Mouse (Mus musculus): ENCODE measurements around the gene Fasn.
A peak's percentile ranks its signal among the peaks of the same experiment; 100 is the strongest.

Fasn gene

DNA sequence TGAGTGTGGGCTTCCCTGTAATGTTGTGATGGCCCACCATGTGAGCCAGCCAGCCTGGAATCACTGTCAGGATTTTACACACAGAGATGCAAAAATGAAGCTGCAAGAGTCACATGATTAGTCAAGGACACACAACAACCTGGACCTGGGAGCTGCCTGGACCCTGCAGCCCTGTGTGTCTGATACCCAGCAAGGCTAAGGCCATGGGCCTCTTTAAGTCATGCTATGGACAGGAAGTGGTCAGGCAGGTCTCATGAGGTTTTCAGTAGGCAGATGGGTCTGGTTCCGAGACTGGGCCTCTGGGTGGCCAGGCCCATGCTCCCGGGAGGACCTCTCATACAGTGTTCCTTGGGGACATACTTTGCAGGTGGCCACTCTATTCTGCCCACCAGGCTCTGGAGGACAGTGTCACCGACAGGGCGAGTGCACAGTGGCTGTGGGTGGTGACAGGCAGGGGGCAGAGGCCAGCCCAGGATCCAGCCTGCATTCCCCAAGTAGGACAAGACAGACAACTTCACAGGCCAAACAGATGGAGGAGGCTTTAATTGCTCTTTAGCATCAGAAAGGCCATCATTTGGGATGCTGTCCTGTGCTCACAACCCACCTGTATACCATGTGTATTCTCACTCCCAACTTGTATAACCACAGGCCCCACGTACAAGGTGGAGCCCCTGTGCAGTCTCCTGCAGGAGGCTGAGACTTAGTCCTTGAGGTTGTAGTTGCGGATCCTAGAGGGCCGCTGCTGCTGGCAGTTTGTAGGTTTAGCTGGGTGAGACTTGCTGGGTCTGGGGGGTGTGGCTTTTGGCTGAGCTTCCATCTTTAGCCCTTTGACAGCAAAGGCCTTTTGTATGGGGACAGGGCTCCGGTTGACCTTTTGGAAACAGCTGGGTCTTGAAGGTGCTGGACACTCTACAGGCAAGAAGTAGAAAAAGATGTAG is 1.9 kb upstream of the Fasn start:
- no peak for DNase-seq (ENCODE audit: low spot score)

DNA sequence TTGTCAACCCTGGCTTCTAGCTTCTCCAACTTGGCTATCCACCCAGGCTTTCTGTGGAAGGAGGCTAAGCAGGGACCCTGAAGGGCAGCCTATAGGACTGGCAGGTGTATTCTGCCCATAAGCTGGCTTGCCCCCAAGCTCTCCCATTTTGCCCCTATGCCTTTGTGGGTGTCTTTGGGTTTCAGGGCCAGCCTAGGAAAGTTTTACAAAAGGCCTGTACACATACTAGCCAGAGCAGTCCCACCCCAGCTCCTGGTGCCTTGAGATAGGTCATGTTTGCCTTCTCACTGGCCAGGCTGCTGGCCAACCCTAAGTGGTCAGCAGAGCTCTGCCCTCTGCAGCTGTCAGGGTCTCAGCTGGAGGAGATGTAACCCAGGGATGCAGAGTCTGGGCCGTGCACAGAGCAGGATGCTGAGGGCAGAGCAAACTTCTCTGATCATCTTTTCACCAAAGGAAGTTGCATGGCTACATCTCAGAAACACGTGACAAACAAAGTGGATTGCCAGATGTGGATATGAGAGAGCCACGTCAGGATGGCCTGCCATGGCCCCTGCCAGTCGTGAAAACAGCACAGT is 1.0 kb upstream of the Fasn start:
- no peak for DNase-seq (ENCODE audit: low spot score)

DNA sequence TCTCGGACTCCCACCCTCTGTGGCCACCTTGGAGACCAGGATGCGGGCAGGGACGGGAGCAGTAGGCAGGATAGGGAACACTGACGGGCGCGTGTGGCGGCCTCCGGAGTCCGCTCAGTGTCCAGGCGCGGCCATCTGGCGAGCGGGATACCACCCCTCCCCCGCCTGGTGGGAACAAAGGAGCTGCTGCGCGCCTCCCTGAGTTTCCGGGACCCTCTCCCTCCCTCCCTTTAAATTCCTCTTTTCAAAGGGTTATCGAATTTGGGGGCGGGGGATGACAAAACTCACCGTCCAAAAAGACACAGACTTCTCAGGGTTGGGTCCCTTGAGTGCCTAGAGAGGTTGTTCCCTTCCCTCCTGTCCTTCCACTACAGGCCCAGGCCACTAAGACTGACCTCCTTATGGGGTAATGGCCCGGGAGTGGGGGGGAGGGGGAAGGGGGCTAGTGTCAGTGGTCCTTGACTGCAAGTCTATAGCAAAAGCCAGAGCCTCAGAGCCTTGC is 491 bp upstream of the Fasn start:
- DNase-seq (ENCODE audit: low spot score): no peak

DNA sequence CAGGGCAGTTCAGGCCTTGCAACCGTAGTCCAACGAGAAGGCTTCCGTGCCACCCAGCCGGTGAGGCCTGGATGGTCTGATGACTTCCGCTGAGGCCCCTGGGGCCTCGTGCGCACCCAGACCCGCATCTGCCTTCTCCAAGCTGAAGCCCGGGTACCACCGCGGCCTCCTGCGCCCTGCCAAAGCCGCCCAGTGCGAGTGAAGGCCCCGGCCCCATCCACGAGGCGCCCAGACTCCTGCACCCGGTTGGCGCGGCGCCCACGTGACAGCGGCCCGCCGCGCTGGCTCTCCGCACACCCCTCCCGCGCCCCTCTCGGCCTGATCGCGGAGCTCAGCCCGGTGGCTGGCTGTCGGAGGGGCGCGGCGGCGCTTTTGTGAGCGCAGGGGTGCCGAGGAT is 798 bp downstream of the Fasn start:
- DNase-seq (ENCODE audit: low spot score): peak; percentile 61

DNA sequence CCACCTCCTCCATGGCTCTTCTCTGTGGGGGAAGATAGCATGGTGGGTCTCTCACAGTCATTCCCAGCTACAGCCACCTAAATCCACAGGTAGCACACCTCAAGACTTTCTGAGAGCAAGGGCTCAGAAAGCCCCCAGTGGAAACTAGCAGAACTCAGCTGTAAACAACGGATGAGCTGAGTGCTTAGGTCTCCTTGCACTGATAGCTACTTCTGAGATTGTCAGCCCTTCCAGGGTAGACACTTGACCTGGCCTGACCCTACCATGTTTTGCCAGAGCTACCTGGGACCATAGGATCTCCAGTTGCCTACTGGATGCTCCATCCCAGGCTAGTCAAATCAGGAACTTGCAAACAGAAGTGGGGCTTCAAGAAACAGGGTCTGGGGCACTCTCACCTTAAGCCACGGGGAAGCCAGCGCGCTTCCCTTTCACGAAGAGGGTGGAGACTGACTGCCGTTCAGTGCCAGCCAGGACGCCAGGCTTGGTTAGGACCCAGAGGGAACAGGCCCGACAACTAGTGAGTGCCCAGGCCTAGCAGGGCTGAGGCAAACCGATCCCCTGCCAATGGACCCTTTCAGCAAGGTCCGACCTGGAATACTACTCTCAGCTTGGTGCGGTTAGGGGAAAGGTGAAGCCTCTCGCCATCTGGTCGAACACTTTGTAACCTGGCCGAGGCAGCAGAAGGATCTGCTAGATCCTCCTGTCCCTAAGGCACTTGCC is 1.4 kb downstream of the Fasn start:
- no peak for DNase-seq (ENCODE audit: low spot score)

DNA sequence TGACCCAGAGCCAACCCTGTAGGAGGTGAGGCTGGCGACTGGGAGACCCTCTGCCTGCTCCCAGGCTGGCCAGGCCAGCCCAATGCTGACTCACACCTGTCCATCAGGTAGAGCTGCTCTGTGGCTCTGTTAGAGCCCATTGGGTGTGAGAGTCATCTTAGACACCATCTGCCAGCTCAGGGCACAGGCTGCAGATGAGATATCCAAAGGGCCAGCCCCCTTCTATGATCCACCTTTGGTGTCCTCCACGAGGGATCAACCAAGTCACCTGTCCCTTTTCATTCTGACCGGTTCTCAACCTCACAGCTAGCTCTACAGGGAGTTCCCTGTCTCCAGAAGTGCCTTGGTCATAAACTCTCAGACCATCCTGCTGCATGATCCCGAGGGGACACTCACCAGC is 2.0 kb downstream of the Fasn start:
- no peak for DNase-seq (ENCODE audit: low spot score)

DNA sequence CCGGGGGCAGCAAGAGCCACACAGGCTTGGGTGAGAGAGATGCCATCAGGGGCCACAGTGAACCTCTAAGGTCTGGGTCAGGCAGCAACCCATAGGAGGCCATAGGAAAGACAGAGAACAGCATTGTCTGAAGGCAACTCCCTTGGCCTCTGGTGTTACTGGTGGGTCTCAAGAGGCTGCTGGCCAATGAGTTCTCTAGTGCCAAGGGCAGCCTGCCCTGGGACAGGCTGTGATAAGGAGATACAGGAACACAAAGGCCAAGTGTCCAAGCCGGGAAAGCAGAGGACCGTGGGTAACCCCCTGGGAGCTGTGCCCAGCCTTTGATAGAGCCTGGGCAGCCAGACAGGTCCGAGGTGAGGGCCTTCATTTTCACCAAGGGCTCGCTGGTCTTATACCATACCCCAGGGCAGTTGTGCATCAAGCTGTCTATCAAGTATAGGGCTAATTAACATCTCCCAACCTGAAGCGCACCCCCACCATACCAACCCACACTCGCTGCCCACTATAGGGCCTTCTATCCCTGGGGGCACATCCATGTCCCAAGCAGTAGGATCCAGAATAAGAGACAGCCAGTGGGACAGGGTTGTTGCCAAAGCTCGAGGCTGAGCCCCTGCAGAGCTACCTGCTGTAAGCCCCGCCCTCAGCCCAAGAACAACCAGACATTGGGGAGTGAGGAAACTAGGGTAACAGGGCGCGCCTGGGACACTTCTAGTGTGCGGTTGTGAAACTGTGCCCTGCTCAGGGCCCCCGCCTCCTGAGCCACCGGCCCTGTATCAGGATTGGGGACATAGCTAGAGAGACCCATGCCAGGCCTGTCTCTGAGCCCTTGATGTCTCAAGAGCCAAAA is 3.0 kb downstream of the Fasn start:
- DNase-seq (ENCODE audit: low spot score): no peak

DNA sequence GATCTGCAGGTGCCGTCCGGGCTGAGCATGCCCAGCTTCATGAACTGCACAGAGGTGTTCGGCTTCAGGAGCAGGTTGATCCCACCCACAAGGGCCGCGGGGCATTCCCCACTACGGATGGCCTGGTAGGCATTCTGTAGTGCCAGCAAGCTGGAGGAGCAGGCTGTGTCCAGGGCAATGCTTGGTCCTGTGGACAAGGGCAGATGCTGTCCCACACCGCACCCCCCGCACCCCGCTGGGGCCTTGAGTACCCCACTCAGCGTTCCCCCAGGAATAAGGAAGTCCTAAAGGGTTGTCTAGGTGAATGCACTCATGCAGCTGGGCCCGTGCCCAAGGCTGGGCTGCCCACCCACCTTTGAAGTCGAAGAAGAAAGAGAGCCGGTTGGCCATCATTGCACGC is 3.8 kb downstream of the Fasn start:
- DNase-seq (ENCODE audit: low spot score): no peak

DNA sequence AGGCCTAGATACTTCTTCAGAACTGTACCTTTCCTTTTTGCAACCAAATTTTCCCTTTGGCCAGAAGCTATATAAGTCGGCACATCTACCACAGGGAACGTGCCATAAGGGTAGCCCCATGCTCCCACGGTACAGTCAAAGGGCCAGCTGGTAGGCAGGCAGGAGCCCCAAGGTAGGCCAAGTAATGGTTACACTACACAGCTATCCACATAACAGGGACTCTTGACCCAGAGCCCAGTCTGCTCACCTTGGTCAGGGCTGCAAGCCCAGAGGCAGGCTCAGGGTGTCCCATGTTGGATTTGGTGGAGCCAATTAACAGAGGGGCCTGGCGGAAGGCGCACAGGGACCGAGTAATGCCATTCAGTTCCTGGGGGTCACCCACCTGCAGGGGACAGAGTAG is 4.8 kb downstream of the Fasn start:
- no peak for DNase-seq (ENCODE audit: low spot score)

DNA sequence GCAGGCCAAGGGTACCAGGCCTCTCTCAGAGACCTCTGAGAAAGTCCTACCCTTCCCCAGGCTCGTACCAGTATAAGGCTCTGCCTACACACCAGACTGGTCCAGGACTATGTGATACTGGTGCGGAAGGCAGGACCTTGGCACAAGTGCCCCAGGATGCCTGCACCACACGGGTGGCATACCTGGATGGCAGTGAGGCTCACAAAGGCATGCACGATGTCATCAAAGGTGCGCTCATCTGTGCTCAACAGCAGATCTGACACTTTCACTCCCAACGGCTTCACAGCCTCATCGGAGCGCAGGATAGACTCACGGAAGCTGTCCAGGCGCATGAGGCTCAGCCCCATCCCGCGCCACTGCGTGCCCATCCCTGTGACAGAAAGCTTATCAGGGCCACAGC is 6.1 kb downstream of the Fasn start:
- no peak for DNase-seq (ENCODE audit: low spot score)

DNA sequence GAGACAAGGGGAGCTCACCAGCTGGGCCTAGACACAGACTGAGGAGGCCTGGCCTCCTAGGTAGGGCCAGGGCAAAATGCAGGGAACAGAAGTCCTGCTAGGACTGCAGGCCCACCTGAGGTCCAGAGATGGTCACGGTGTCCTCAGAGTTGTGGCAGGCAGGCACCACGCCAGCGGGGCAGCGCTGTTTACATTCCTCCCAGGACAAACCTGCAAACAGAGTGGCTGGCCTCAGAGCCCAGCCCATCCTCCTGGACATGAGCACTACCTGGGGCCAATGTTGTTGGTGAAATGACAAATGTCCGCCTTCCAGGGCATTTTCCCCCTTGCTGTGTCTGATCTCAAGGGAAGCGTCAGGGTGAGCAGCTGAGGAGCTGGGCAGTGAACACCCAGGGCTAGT is 7.0 kb downstream of the Fasn start:
- no peak for DNase-seq (ENCODE audit: low spot score)

DNA sequence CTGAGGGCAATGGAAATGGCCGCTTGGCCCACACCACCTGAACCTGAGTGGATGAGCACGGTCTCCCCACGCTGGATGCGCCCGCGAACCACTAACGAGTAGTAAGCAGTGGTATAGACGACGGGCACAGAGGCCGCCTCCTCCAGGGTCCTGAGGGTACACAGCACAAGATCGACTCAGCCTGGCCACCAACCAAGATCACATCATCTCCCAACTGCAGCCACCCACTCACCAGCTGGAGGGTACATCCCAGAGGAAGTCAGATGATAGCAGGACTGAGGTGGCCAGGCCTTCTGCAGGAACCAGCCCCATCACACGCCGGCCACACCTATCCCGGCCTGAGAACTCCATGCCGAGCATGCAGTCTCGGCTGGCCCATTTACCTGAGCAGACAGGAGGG is 12.3 kb downstream of the Fasn start:
- DNase-seq (ENCODE audit: low spot score): no peak

DNA sequence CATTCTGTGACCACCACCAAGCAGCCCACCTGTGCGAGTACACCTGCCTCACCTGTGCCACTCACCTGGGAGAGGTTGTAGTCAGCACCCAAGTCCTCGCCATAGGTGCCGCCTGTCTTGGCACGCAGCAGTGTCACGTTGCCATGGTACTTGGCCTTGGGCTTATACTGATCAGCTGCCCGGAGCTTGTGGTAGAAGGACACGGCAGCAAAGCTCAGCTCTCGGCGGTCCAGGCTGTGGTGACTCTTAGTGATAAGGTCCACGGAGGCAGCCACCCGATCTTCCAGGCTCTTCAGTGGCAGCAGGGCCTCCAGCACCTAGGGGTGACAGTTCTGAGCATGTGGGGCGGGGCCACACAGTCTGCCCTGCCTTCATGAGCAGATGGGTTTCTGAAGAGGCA is 16.3 kb downstream of the Fasn start:
- no peak for DNase-seq (ENCODE audit: low spot score)

DNA sequence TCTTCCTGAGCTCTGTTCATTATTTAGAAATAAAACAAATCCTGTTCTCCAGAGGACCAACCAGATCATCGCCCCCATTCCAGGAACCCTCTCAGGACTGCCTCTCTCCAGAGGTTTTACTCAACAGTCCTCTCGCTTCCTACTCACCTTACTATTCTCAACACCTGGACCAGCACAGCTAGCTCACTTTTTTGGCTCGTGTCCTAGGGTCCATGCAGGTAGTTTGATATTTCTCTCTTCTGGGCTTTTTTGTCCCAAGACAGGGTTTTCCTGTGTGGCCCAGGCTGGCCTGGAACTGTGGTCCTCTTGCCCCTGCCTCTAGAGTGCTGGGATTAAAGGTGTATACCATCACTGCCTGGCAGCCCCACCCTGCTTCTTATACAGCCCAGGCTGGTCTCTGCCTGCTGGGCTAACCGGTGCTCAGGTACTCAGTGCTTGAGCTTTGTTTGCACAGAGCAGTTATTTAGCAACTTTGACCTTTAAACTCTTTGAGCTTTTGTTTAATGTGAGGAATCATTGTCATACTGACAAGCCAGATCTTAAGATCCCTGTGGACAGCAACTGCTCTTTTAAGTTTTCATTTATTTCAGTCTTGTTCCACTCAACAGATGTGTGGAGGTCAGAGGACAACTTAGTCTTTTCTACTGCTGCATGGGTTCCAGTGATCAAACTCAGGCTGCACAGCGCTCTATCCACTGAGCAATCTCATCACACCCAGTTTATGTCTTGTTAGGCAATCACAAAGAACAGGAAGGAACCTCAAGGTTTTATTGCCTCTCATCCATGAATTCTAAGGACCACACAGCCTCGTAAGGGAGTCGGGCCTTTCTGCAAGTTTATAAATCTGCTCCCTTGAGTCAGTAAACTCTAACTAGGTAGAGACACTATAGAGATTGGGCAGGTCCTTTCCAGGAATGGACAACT is 18.7 kb downstream of the Fasn start:
- no peak for DNase-seq (ENCODE audit: low spot score)

DNA sequence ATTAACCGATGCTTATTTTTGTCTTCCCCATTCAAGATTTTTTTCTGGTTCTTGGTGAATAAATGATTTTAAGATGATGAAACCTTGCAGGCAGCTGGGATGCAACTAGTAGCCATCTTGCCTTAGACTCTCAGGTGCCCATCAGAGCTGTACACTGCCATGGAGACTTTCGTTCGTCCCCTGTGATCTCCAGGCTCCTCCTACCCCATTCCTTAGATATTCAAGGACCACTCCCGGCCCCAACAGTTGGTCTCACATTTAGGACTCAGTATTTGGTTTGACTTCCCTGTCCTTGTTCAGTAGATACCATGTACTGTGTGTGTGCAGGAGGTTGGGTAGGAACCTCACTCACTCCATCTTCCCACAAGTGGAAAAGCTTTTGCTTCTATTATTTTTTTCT is 19.6 kb downstream of the Fasn start:
- DNase-seq (ENCODE audit: low spot score): no peak

DNA sequence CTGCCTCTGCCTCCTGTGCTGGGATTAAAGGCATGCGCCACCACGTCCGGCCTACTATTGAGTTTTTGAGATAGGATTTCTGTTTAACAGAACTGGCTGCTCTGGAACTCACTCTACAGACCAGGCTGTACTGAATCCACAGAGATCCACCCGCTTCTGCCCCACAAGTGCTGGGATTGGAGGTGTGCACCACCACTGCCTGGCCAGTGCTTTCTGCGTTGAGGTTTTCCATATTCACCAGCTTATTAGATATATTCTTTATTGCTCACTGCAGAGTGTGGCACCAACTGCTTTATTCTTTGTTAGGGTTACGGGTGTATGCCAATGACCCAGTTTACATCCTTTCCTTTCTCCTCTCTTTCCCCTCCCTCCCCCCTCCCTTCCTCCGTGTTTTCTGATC is 20.1 kb downstream of the Fasn start:
- no peak for DNase-seq (ENCODE audit: low spot score)

DNA sequence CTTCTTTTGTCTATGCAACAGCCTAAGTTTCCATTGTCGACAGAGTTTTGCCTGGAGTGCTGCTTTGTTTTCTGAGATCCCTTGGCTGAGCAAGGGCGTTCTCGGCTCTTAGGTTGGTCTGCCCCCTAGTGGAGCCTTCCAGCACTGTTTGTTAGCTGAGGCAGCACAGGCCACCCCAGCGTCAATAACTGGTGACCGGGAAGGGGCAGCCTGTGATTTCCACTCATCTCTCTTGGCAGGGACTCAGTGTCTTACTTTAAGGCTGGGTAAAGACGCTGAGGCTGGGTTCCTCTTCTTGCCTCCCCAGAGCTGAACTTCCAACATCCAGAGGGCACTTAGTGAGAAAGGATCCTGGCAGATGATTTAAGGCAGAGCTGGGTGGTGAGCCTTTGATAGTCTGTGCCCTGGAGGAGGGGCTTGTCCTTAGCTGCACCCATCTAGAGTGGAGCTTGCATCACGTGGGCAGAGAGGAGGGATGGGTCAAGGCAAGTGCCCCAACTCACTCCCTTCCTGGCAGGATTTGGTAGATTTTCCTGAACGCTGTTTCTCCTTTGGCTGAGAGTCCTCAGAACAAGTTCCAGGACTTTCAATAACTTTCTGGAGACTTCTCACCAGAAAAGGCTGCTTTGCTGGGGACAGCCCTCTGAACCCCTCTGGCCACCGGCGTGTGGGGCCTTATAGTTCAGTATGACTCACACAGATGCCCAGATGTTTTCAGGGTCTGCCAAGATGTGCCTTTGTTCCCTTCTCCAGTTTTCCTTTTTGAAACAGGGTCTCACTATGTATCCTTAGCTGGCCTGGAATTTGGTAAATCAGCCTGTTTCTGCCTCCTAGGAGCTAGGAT is 24.1 kb downstream of the Fasn start:
- peak; percentile 66 for DNase-seq (ENCODE audit: low spot score)

DNA sequence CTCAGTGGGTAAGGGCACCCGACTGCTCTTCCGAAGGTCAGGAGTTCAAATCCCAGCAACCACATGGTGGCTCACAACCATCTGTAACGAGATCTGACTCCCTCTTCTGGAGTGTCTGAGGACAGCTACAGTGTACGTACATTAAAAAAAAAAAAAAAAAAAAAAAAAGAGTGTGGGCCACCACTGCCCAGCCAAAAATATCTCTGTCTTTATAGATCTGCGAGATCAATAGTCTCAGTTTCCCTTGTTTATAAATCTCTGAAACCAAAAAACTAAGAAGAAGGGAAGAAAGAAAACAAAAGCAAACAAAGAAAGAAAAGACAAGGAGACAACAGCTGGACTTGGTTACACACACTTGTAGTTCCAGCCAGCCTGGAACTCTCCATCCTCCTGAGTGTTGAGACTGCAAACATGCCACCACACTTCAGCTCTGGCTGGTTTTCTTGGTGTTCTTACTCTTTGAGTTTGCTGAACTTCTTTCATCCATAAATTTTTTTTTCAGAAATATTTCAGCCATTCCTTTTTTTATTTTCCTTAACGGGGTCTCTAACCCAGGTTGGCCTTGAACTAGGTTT is 24.9 kb downstream of the Fasn start:
- no peak for DNase-seq (ENCODE audit: low spot score)

DNA sequence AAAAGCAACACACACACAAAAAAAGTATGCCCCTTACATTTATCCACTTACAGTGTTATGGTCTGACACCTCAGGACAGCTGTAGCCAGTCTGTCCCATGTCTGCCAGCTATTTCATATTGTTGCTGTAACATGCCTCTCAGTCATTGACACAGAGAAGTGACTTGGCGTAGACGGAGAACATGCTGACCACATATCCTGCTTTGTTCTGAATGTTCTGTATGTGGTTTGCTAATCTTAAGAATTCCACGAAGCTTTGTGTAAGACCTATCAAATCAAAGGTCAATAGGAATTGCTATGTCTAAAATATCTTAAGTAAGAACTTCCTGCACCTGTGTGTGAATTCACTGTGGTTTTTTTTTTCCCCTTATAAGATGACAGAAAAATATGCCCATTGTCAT is 26.1 kb downstream of the Fasn start:
- DNase-seq (ENCODE audit: low spot score): no peak

DNA sequence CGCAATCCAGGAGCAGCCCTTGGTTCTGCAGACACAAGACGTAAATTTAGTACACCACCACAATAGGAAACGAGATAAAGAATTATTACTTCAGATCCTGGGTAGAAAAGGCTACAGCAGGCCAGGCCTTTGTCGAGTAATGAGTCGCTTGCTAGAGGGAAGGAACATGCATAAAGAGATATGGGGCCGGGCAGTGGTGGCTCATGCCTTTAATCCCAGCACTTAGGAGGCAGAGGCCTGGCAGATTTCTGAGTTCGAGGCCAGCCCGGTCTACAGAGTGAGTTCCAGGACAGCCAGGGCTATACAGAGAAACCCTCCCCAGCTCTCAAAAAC is 27.8 kb downstream of the Fasn start:
- DNase-seq (ENCODE audit: low spot score): no peak

Measured in left cerebral cortex, adult 11 months (tissue).